Mouse (Mus musculus) erythroblast, embryonic 14.5 days (primary cell): ENCODE measurements around the gene Otulin.

Experiments
- GATA1 ChIP-seq: IDR thresholded peaks from 2 replicates; pipeline ENCODE4 v1.6.1; 2012; ENCODE audit warnings: low read length, inconsistent platforms, mixed read lengths
- TAL1 ChIP-seq: IDR thresholded peaks from 3 replicates; pipeline ENCODE4 v1.6.1; 2012; ENCODE audit warnings: low read length, inconsistent platforms, mixed read lengths

DNA sequence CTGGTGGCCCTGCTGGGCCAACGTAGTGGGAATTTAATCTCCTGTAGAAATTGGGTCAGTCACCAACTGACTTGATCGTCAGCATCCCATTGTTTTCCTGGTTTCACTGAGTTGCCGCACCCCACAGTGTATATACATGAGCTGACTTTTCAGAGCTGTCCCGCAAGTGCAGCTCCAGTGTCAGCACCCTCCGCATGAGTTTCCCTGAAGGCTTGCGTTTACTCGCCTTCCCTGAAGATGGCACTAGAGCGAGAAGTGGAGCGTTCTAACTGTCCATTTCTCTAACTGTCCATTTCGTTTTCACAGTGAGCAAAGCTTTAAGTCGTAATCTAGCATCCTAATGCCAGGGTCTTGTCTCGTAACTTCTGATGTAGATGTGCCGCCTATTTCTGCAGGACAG, 36.8 kb downstream of the Otulin start:
- TF ChIP-seq GATA1 (no peak), TAL1 (no peak)
